Mouse (Mus musculus) ovary, postnatal 14 days (tissue): ENCODE data around the gene Tm9sf3.

ENCODE experiments used
- DNase-seq: peaks from one replicate; pipeline ENCODE4 v3.0.0; 2022; ENCODE audit warnings: low spot score

Tm9sf3 gene

GRCm38 (mm10) chr19:41262712-41263629 is 826 bp downstream of the Tm9sf3 start:
- DNase-seq, result peak; percentile 47

- no peak for DNase-seq
Observed at GRCm38 (mm10) chr19:41260736-41261135, 3.1 kb downstream of the Tm9sf3 start.

GRCm38 (mm10) chr19:41259256-41259655 is 4.5 kb downstream of the Tm9sf3 start:
- no peak for DNase-seq

GRCm38 (mm10) chr19:41258707-41259106 is 5.1 kb downstream of the Tm9sf3 start:
- DNase-seq, result no peak

GRCm38 (mm10) chr19:41254584-41254983 is 9.2 kb downstream of the Tm9sf3 start:
- no peak for DNase-seq

GRCm38 (mm10) chr19:41248968-41249367 is 14.8 kb downstream of the Tm9sf3 start:
- DNase-seq, result no peak

- no peak for DNase-seq
Observed at GRCm38 (mm10) chr19:41248271-41248670, 15.5 kb downstream of the Tm9sf3 start.

- no peak for DNase-seq
Observed at GRCm38 (mm10) chr19:41246271-41246670, 17.5 kb downstream of the Tm9sf3 start.

- peak; percentile 26 for DNase-seq
Observed at GRCm38 (mm10) chr19:41244581-41244980, 19.2 kb downstream of the Tm9sf3 start.

GRCm38 (mm10) chr19:41241997-41242396 is 21.8 kb downstream of the Tm9sf3 start:
- no peak for DNase-seq

- no peak for DNase-seq
Observed at GRCm38 (mm10) chr19:41233698-41234097, 30.1 kb downstream of the Tm9sf3 start.

- no peak for DNase-seq
Observed at GRCm38 (mm10) chr19:41208326-41208725, 55.5 kb downstream of the Tm9sf3 start.

- DNase-seq, result peak; percentile 27
Observed at GRCm38 (mm10) chr19:41206811-41207344, 56.9 kb downstream of the Tm9sf3 start, which contains the start of gene Tll2. TSS of gene Tll2 (minus strand) at chr19:41206835.

- no peak for DNase-seq
Observed at GRCm38 (mm10) chr19:41206041-41206810, 57.6 kb downstream of the Tm9sf3 start.

GRCm38 (mm10) chr19:41204159-41205081 is 59.4 kb downstream of the Tm9sf3 start:
- no peak for DNase-seq

GRCm38 (mm10) chr19:41197606-41198005 is 66.2 kb downstream of the Tm9sf3 start:
- DNase-seq, result no peak

GRCm38 (mm10) chr19:41193379-41193778 is 70.4 kb downstream of the Tm9sf3 start:
- DNase-seq, result no peak

GRCm38 (mm10) chr19:41192953-41193352 is 70.8 kb downstream of the Tm9sf3 start:
- no peak for DNase-seq

GRCm38 (mm10) chr19:41191724-41192123 is 72.1 kb downstream of the Tm9sf3 start:
- no peak for DNase-seq

GRCm38 (mm10) chr19:41190876-41191434 is 72.8 kb downstream of the Tm9sf3 start:
- no peak for DNase-seq

- no peak for DNase-seq
Observed at GRCm38 (mm10) chr19:41177331-41177730, 86.5 kb downstream of the Tm9sf3 start.
